16 mouse cellular contexts compared by ENCODE assay signal in the genomic region with DNA sequence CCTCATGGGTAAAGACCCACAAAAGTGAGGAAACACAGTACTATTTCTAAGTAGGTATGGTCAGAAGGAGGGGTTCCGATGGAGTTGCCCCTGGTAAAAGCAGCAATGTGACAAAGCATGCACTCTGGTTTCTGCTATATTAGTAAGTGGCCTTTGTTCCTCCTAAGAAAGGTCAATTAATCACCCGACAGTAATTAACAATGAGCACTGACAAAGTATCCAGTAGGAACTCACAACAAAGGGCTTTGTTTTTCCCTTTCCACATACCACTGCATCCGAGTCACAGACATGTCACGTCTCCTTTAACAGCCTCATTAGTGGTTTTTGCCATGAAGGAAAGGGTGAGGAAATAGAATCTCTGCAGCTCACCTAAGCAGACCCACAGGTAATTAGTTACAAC.
"Had no signal": no experiment of that assay in that cellular context is flagged by ENCODE, and none has a peak within 500 bp of the region (broad histone marks: within the 10 kb centered on the region; RNA-seq: fewer than 3 reads in every experiment).

No protein-coding gene starts in this region.

- H3K9me3 ChIP-seq: neural tube, embryonic 12.5 days; neural tube, embryonic 13.5 days; neural tube, embryonic 15.5 days; stomach, embryonic 15.5 days had no signal

- H3K27ac ChIP-seq: neural tube, embryonic 12.5 days; neural tube, embryonic 13.5 days; neural tube, embryonic 15.5 days; stomach, embryonic 15.5 days; stomach, postnatal 0 days had no signal

- H3K4me1 ChIP-seq: neural tube, embryonic 12.5 days; neural tube, embryonic 13.5 days; neural tube, embryonic 15.5 days; stomach, embryonic 15.5 days had no signal

- H3K4me2 ChIP-seq: neural tube, embryonic 12.5 days; neural tube, embryonic 13.5 days; neural tube, embryonic 15.5 days; stomach, embryonic 15.5 days had no signal

- DNase-seq: right cerebral cortex, adult 18-20 months; right cerebral cortex, postnatal 14 days; right cerebral cortex, postnatal 25 days; right cerebral cortex, postnatal 4 days; spleen, adult 18-20 months; thymus, adult 18-20 months; thymus, adult 2 months; thymus, postnatal 14 days; thymus, postnatal 25 days; thymus, postnatal 36 days; thymus, postnatal 4 days had no signal

- H3K4me3 ChIP-seq: neural tube, embryonic 12.5 days; neural tube, embryonic 13.5 days; neural tube, embryonic 15.5 days; stomach, embryonic 15.5 days had no signal

- H3K9ac ChIP-seq: neural tube, embryonic 12.5 days; neural tube, embryonic 13.5 days; neural tube, embryonic 15.5 days; stomach, embryonic 15.5 days had no signal

- H3K36me3 ChIP-seq: neural tube, embryonic 12.5 days; neural tube, embryonic 13.5 days; neural tube, embryonic 15.5 days; stomach, embryonic 15.5 days had no signal

- H3K27me3 ChIP-seq: neural tube, embryonic 12.5 days; neural tube, embryonic 13.5 days; neural tube, embryonic 15.5 days; stomach, embryonic 15.5 days had no signal
